Mouse (Mus musculus) embryonic fibroblast, embryonic 13.5 days (primary cell): Measurements from ENCODE around the gene Ccnb2. TPM values are rescaled to one million over a fixed set of nuclear protein-coding genes. Genes with fewer than 3 reads are reported as not detected.

Source experiments
- H3K27ac ChIP-seq: 2 replicates; pipeline ENCODE4 v1.5.1; 2012; ENCODE audit warnings: low read length, control low read depth, inconsistent platforms; ENCODE audit not compliant: insufficient read depth
- H3K4me1 ChIP-seq: 2 replicates; pipeline ENCODE4 v1.6.1; 2011; ENCODE audit warnings: low read length; ENCODE audit not compliant: control insufficient read depth, insufficient read depth
- H3K4me3 ChIP-seq: 2 replicates; pipeline ENCODE4 v1.5.1; 2011; ENCODE audit warnings: mild to moderate bottlenecking, control low read depth, low read length; ENCODE audit not compliant: insufficient read depth
- CTCF ChIP-seq: IDR thresholded peaks from 2 replicates; pipeline ENCODE4 v1.5.1; 2011; ENCODE audit warnings: mild to moderate bottlenecking, control low read depth, low read length, moderate library complexity, borderline replicate concordance; ENCODE audit not compliant: insufficient read depth
- POLR2A ChIP-seq: IDR thresholded peaks from 2 replicates; pipeline ENCODE4 v1.6.1; 2011; ENCODE audit warnings: low read depth, mild to moderate bottlenecking, control low read depth, low read length, moderate library complexity
- polyA plus RNA-seq: library from polyadenylated mRNA; stranded (reverse); fragments of >200 nt; gene quantifications from 2 replicates; pipeline ENCODE4 v1.2.4, GENCODE M21; 2011; ENCODE audit warnings: low read depth; ENCODE audit not compliant: missing spikeins, insufficient read length

Ccnb2 gene
- polyA plus RNA-seq, 1 experiment: 57.8 TPM

DNA sequence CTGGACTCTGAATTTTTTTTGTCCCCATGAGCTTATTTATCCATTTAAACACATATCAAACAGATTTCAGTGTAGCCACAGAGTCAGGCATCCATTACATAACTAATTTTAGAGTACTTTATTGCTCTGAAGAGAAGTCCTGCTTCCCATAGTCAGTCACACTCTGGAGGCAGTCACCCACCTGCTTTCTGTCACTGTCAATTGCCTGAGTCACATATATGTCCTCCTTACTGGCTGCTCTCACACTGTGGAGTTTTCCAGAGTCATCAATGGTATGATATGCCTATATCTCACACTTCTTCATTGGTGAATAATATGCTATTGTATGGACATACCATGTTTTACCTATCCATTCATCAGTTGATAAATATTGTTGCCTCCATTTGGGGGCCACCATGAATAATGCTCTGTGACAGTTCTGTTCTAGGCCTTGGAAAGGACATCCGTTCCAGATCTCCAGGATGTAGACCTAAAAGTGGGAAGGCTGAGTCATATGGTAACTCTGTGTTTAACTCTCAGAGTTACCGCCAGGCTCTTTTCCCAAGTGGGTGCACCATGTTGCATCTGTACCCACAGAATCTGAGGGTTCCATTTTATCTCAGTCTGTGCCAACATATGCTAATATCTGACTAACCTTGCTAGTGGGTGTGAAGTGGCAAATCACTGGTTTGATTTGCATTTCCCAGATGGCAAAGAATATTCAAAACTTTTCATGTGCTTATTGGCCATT lies 61.8 kb downstream of the Ccnb2 start:
- H3K4me1 ChIP-seq: no peaks in the 10 kb centered on the region
- TF ChIP-seq POLR2A (no peak), CTCF (no peak)
- no peak overlapping the region for H3K27ac ChIP-seq
- no peak overlapping the region for H3K4me3 ChIP-seq

Other genes starting within 250 kb of the Ccnb2 start
- 43.6 TPM in 2 replicates for gene Myo1e, start 214.2 kb downstream of the Ccnb2 start, polyA plus RNA-seq
- gene Rnf111, start 82.2 kb upstream of the Ccnb2 start, polyA plus RNA-seq: 39.2 and 45.3 TPM in 2 replicates
- 40.9 and 50.6 TPM in 2 replicates for gene Sltm, start 121.2 kb upstream of the Ccnb2 start, polyA plus RNA-seq
- not detected in 2 replicates for gene Gm10642, start 234.7 kb upstream of the Ccnb2 start, polyA plus RNA-seq
- gene Mindy2, start 235.6 kb upstream of the Ccnb2 start, polyA plus RNA-seq: 12.3 and 13.2 TPM in 2 replicates